Mouse (Mus musculus) lung, adult 2 months (tissue): ENCODE measurements around the gene Ncoa3.

ENCODE experiments used
- CTCF ChIP-seq: fragments of 200-500 bp; IDR thresholded peaks from 2 replicates; pipeline ENCODE4 v1.5.1; 2011; ENCODE audit warnings: mild to moderate bottlenecking, low read length, control low read depth; ENCODE audit not compliant: insufficient read depth
- POLR2A ChIP-seq: fragments of 200-500 bp; IDR thresholded peaks from 2 replicates; pipeline ENCODE4 v1.6.1; 2011; ENCODE audit warnings: low read depth, mild to moderate bottlenecking, control low read depth, low read length, borderline replicate concordance; ENCODE audit errors: extremely low read depth

- TF ChIP-seq POLR2A (no peak), CTCF (no peak)
Observed at GRCm38 (mm10) chr2:165974383-165974782, 18.1 kb upstream of the Ncoa3 start.
